Mouse (Mus musculus) liver, embryonic 13.5 days (tissue): Measurements from ENCODE around the gene Sirt7. TPM values are rescaled to one million over a fixed set of nuclear protein-coding genes. Genes with fewer than 3 reads are reported as not detected.

Experiments used
- ATAC-seq: fragments of 200-750 bp; cut with Nextera tagmentation; 2 replicates; pipeline ENCODE4 v1.8.0; 2017; ENCODE audit warnings: low read depth, mild to moderate bottlenecking, moderate number of reproducible peaks, moderate library complexity
- DNase-seq: peaks from one replicate; pipeline ENCODE4 v3.0.0; 2022
- H3K27ac ChIP-seq: fragments of 300-500 bp; sonication (generic); 2 replicates; pipeline ENCODE4 v1.5.1; 2015; ENCODE audit warnings: moderate library complexity, mild to moderate bottlenecking, inconsistent platforms
- H3K27me3 ChIP-seq: fragments of 300-500 bp; sonication (generic); 2 replicates; pipeline ENCODE4 v1.6.1; 2015; ENCODE audit warnings: mild to moderate bottlenecking, inconsistent platforms
- H3K36me3 ChIP-seq: fragments of 300-500 bp; sonication (generic); 2 replicates; pipeline ENCODE4 v1.6.1; 2015; ENCODE audit warnings: mild to moderate bottlenecking, inconsistent platforms
- H3K4me1 ChIP-seq: fragments of 300-500 bp; sonication (generic); replicated peaks from 2 replicates; pipeline ENCODE4 v1.6.1; 2015; ENCODE audit warnings: inconsistent platforms
- H3K4me2 ChIP-seq: fragments of 300-500 bp; sonication (generic); 2 replicates; pipeline ENCODE4 v1.6.1; 2015; ENCODE audit warnings: inconsistent platforms, mild to moderate bottlenecking, moderate library complexity
- H3K4me3 ChIP-seq: fragments of 300-500 bp; sonication (generic); replicated peaks from 2 replicates; pipeline ENCODE4 v1.5.1; 2015; ENCODE audit warnings: mild to moderate bottlenecking, inconsistent platforms
- H3K9ac ChIP-seq: fragments of 300-500 bp; sonication (generic); 2 replicates; pipeline ENCODE4 v1.6.1; 2015; ENCODE audit warnings: mild to moderate bottlenecking, inconsistent platforms
- H3K9me3 ChIP-seq: fragments of 300-500 bp; sonication (generic); replicated peaks from 2 replicates; pipeline ENCODE4 v1.6.1; 2016; ENCODE audit warnings: inconsistent platforms
- WGBS: fragments of 180-500 bp; shearing (Covaris S2); methylation state at CpG from one replicate; pipeline ENCODE4 v1.1.7; 2015; ENCODE audit not compliant: insufficient replicate concordance; 5-methylcytosine and 5-hydroxymethylcytosine counted together
- polyA plus RNA-seq: library from polyadenylated mRNA; unstranded; fragments of >200 nt; fragmentation: Nextera tagmentation; extraction: Ambion mirVana; gene quantifications from 2 replicates; pipeline ENCODE4 v1.2.1, GENCODE M21; 2015

The Sirt7 gene
- polyA plus RNA-seq, 1 experiment from 2014 or later: 34.3 TPM

GRCm38 (mm10) chr11:120615167-120615566, 9.9 kb downstream of the Sirt7 start:
- Histone ChIP-seq H3K9me3 (no peaks in the 10 kb centered on the region), H3K27ac (no peak overlapping the region), H3K27me3 (no peaks in the 10 kb centered on the region), H3K4me2 (peak overlapping the region; percentile 90), H3K9ac (peak overlapping the region; percentile 88; the same call in 1 of the 2 replicates), H3K36me3 (peaks cover 80% of the 10 kb centered on the region), H3K4me1 (peaks cover 39% of the 10 kb centered on the region), H3K4me3 (peak overlapping the region; percentile 19; the same call in 1 of the 2 replicates)
- DNase-seq (no peak), ATAC-seq (no peak)
- 96% methylated on average over 6 of the region's 6 CpGs for WGBS

GRCm38 (mm10) chr11:120613976-120614375, 11.1 kb downstream of the Sirt7 start:
- no peak overlapping the region for H3K9ac ChIP-seq
- no peaks in the 10 kb centered on the region for H3K9me3 ChIP-seq
- peak overlapping the region; percentile 18; the same call in 1 of the 2 replicates for H3K27ac ChIP-seq
- DNase-seq (no peak), ATAC-seq (no peak)
- H3K36me3 ChIP-seq: peaks cover 75% of the 10 kb centered on the region
- peaks cover 3% of the 10 kb centered on the region for H3K27me3 ChIP-seq
- H3K4me3 ChIP-seq: no peak overlapping the region
- WGBS: 81% methylated on average over 8 of the region's 8 CpGs
- H3K4me2 ChIP-seq: no peak overlapping the region
- peaks cover 49% of the 10 kb centered on the region for H3K4me1 ChIP-seq

DNA sequence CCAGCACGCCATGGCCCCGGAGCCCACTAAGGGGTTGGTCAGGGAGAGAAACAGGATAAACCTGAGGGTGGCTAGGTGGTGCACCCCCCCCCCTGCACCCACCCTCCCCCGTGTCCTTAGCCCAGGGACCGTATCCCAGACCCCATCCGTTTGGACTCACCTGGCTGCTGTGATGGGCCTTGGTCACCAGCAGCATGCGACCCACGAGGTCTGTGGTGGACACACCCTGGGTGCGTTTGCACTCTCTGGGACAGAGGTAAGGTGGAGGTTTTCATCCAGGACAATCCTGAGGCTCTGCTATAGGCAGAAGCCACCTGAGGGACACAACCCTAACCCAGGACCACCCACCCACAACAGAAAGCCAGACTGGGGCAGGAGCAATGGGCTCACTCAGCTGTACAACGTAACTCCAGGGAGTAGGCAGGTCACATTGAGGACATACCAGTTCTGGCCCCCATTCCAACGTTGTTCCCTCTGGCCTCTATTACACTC, 11.5 kb downstream of the Sirt7 start:
- Histone ChIP-seq H3K4me3 (no peak overlapping the region), H3K36me3 (peaks cover 70% of the 10 kb centered on the region), H3K9me3 (no peaks in the 10 kb centered on the region), H3K4me1 (peaks cover 50% of the 10 kb centered on the region), H3K27ac (peak overlapping the region; percentile 18; the same call in 1 of the 2 replicates), H3K27me3 (peaks cover 8% of the 10 kb centered on the region), H3K4me2 (no peak overlapping the region), H3K9ac (no peak overlapping the region)
- WGBS: 80% methylated on average over 10 of the region's 10 CpGs
- ATAC-seq (no peak), DNase-seq (no peak)

- 37% methylated on average over 6 of the region's 6 CpGs for WGBS
- Histone ChIP-seq H3K27ac (no peak overlapping the region), H3K4me3 (no peak overlapping the region), H3K4me1 (peaks cover 51% of the 10 kb centered on the region), H3K27me3 (peaks cover 16% of the 10 kb centered on the region), H3K9me3 (no peaks in the 10 kb centered on the region), H3K36me3 (peaks cover 64% of the 10 kb centered on the region), H3K9ac (no peak overlapping the region), H3K4me2 (no peak overlapping the region)
- DNase-seq (peak; percentile 69), ATAC-seq (peak; percentile 8; the same call in 1 of the 2 replicates)
Measured at GRCm38 (mm10) chr11:120612763-120613162, 12.3 kb downstream of the Sirt7 start.

DNA sequence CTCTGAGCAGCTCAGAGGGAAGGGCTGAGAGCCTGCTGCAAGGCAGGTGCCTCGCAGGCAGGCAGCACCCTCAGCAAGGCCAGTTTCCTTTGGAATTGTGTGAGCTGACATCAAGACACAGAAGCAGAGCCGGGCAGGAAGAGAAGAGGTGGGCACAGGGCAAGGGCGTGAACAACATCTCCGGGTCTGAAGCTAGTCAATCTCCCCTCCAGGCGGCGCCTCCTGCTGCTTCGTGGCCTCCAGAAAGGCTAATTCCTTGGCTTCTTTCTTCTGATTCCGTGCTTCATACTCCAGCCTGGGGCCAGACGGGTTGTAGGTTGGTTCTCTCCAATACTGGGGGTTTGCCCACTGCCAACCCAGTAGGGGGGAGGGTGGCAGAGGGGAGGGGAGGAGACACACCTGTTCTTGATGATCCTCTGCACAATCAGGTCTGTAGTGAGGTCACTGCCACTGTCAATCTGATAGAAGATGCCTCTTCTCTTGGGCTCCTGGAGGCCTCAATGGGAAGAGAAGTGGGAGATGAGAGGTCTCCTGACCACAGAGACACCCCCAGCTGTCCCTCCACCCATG, 14.5 kb downstream of the Sirt7 start:
- DNase-seq: no peak
- no peaks in the 10 kb centered on the region for H3K9me3 ChIP-seq
- H3K27ac ChIP-seq: no peak overlapping the region
- H3K27me3 ChIP-seq: peaks cover 18% of the 10 kb centered on the region
- no peak for ATAC-seq
- H3K4me2 ChIP-seq: no peak overlapping the region
- H3K9ac ChIP-seq: no peak overlapping the region
- no peak overlapping the region for H3K4me3 ChIP-seq
- H3K36me3 ChIP-seq: peaks cover 75% of the 10 kb centered on the region
- 86% methylated on average over 9 of the region's 9 CpGs for WGBS
- H3K4me1 ChIP-seq: peaks cover 44% of the 10 kb centered on the region

DNA sequence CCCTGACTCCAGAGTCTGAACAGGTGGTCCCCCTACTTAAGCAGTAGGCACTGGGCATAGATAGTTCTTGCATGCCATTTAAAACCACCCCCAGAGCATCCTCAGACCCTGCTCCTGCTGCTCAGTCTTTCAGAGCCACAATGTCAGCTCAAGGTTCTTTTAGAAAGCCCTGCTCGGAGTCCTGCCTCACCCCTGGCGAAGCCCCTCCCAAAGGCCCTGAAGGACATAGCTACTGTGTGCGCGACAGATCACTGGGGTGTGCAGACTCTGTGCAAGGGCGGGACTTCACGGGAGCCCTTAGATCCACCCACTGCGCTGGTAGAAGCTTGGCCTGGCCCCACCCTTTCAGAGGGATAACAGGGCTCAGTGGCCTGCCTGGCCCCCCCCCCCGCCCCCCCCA, 15.8 kb downstream of the Sirt7 start:
- WGBS: 22% methylated on average over 7 of the region's 8 CpGs
- Histone ChIP-seq H3K9ac (peak overlapping the region; percentile 55), H3K4me2 (peak overlapping the region; percentile 60), H3K4me1 (peaks cover 43% of the 10 kb centered on the region), H3K27ac (peak overlapping the region; percentile 70; the same call in 1 of the 2 replicates), H3K9me3 (no peaks in the 10 kb centered on the region), H3K27me3 (peaks cover 18% of the 10 kb centered on the region), H3K36me3 (peaks cover 76% of the 10 kb centered on the region), H3K4me3 (0 out of 2 replicates have a peak overlapping the region, but pooled peaks have one; percentile 43)
- ATAC-seq: peak; percentile 71
- DNase-seq: no peak

GRCm38 (mm10) chr11:120608241-120609034, 16.6 kb downstream of the Sirt7 start, which contains the start of gene Npb:
TSS of gene Npb (plus strand) at chr11:120608477.
- DNase-seq: no peak
- WGBS: 23% methylated on average over 45 of the region's 45 CpGs

DNA sequence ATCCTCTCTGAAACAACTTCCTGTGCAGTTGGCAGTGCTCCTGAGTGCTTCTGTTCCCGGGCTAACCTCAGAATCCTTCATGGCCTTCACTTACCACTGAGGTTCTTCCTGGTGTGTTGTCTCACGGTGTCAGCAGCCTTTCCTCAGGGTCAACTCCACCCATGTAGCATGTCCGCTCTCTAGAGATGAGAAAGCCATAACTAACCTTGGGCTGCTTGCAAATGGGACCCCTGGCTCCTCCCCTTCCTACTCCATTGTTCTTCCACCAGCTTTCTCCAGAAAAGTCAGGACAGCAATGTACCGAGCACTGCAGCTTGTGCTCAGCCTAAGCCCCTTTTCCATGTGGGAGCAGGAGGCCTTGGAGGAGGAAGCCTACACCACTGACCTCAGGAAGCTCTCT, 18.3 kb downstream of the Sirt7 start:
- peaks cover 63% of the 10 kb centered on the region for H3K4me1 ChIP-seq
- no peak overlapping the region for H3K9ac ChIP-seq
- no peaks in the 10 kb centered on the region for H3K9me3 ChIP-seq
- WGBS: 76% methylated on average over 4 of the region's 4 CpGs
- DNase-seq (no peak), ATAC-seq (no peak)
- H3K27me3 ChIP-seq: peaks cover 18% of the 10 kb centered on the region
- no peak overlapping the region for H3K27ac ChIP-seq
- no peak overlapping the region for H3K4me3 ChIP-seq
- H3K36me3 ChIP-seq: peaks cover 74% of the 10 kb centered on the region
- no peak overlapping the region for H3K4me2 ChIP-seq

More at GRCm38 (mm10) chr11:120608241-120609034, 16.6 kb downstream of the Sirt7 start, which contains the start of gene Npb:
- no peaks in the 10 kb centered on the region for H3K9me3 ChIP-seq
- peaks cover 18% of the 10 kb centered on the region for H3K27me3 ChIP-seq
- H3K4me2 ChIP-seq: peak within 1 kb of the TSS; percentile 60
- peak within 1 kb of the TSS; percentile 43 for H3K4me3 ChIP-seq
- peak within 1 kb of the TSS; percentile 55 for H3K9ac ChIP-seq
- H3K27ac ChIP-seq: peak within 1 kb of the TSS; percentile 70
- ATAC-seq: no peak
- peaks cover 74% of the 10 kb centered on the region for H3K36me3 ChIP-seq
- H3K4me1 ChIP-seq: peaks cover 51% of the 10 kb centered on the region

DNA sequence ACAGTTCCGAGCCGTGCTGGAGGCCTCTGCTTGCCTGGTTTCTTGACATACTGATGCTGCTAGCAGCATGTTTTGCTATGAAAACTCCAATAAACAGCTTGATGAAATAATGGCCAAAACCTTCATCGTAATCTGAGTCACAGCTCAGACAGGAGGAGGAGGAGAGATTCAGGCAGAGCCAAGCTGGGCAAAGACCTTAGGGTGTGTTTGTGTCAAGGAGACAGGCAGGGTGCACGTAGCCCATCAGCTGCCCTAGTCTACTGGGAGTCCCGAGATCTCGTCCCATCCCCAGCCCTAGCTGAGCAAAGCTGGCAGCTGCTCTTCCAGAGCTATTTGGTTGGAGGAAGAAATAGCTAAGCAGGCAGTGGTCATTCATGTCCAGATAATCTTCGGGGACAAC, 19.4 kb downstream of the Sirt7 start:
- Histone ChIP-seq H3K4me1 (peaks cover 70% of the 10 kb centered on the region), H3K36me3 (peaks cover 70% of the 10 kb centered on the region)

GRCm38 (mm10) chr11:120603545-120603944, 21.5 kb downstream of the Sirt7 start:
- WGBS: 32% methylated on average over 2 of the region's 2 CpGs
- Histone ChIP-seq H3K4me2 (peak overlapping the region; percentile 56), H3K4me1 (peaks cover 78% of the 10 kb centered on the region), H3K27me3 (peaks cover 10% of the 10 kb centered on the region), H3K9me3 (no peaks in the 10 kb centered on the region), H3K36me3 (peaks cover 63% of the 10 kb centered on the region), H3K9ac (peak overlapping the region; percentile 49), H3K4me3 (peak overlapping the region; percentile 12), H3K27ac (peak overlapping the region; percentile 64)
- DNase-seq: no peak
- peak; percentile 81 for ATAC-seq

More for the DNA sequence above, 19.4 kb downstream of the Sirt7 start:
- ATAC-seq (no peak), DNase-seq (no peak)
- Histone ChIP-seq H3K27me3 (peaks cover 18% of the 10 kb centered on the region), H3K9ac (no peak overlapping the region), H3K4me3 (no peak overlapping the region), H3K9me3 (no peaks in the 10 kb centered on the region), H3K4me2 (no peak overlapping the region), H3K27ac (no peak overlapping the region; the same call in 1 of the 2 replicates)
- WGBS: 80% methylated on average over 7 of the region's 7 CpGs

- H3K4me1 ChIP-seq: peaks cover 79% of the 10 kb centered on the region
- peaks cover 66% of the 10 kb centered on the region for H3K36me3 ChIP-seq
Measured at GRCm38 (mm10) chr11:120600716-120601115, 24.3 kb downstream of the Sirt7 start.

More at GRCm38 (mm10) chr11:120600716-120601115, 24.3 kb downstream of the Sirt7 start:
- no peaks in the 10 kb centered on the region for H3K27me3 ChIP-seq
- ATAC-seq (no peak), DNase-seq (no peak)
- 81% methylated on average over 3 of the region's 3 CpGs for WGBS
- H3K4me3 ChIP-seq: no peak overlapping the region
- H3K4me2 ChIP-seq: 0 out of 2 replicates have a peak overlapping the region, but pooled peaks have one; percentile 12
- H3K27ac ChIP-seq: no peak overlapping the region
- peak overlapping the region; percentile 99; the same call in 1 of the 2 replicates for H3K9ac ChIP-seq
- H3K9me3 ChIP-seq: no peaks in the 10 kb centered on the region
